Mouse (Mus musculus) left cerebral cortex, postnatal 36 days (tissue): Measurements from ENCODE around the gene Slc15a2. TPM values are rescaled to one million over a fixed set of nuclear protein-coding genes. Genes with fewer than 3 reads are reported as not detected.

ENCODE experiments used
- DNase-seq, 2 experiments: peaks; one replicate each; pipeline ENCODE4 v3.0.0; 2021 to 2022; ENCODE audit warnings: low spot score in 2 of 2, mixed read lengths in 1 of 2
- intact Hi-C: fragments of 180-260 bp; cut with DNase I; formaldehyde crosslinking; loops from one replicate; pipeline ENCODE4 v1.15.1; 2025
- total RNA-seq, 2 experiments: library from RNA; stranded (reverse); gene quantifications; 2 replicates each; pipeline ENCODE4 v1.2.3; 2021

Slc15a2 gene
- 10 to 100 TPM; 30.0 to 33.4 TPM for total RNA-seq

- DNase-seq, result peak; percentile 27 to 29
- intact Hi-C loops, result no loop called here
Observed at GRCm38 (mm10) chr16:36784594-36785313, at the start of gene Slc15a2. Gene Slc15a2, minus strand, starts transcription at chr16:36784962.

GRCm38 (mm10) chr16:36828820-36829219 lies 44.1 kb upstream of the Slc15a2 start:
- intact Hi-C loops, result loop anchor here (10.0 kb wide), 1 partner anchor 754 kb away; the partner anchor contains the start of genes Ccdc58 and Fam162a
- DNase-seq, result no peak

- intact Hi-C loops, result loop anchor here (10.0 kb wide), 1 partner anchor 753 kb away; the partner anchor contains the start of genes Ccdc58 and Fam162a
- DNase-seq, result peak; percentile 80
Observed at GRCm38 (mm10) chr16:36828054-36828786, 43.5 kb upstream of the Slc15a2 start, which contains the start of gene Iqcb1. Gene Iqcb1, plus strand, starts transcription at chr16:36828385.

- DNase-seq, result no peak
- intact Hi-C loops, result loop anchor here (10.0 kb wide), 1 partner anchor 753 kb away; the partner anchor contains the start of genes Ccdc58 and Fam162a
Observed at GRCm38 (mm10) chr16:36827611-36828053, 42.9 kb upstream of the Slc15a2 start.

GRCm38 (mm10) chr16:36821474-36821873 lies 36.7 kb upstream of the Slc15a2 start:
- DNase-seq, result no peak
- intact Hi-C loops, result loop anchor here (10.0 kb wide), 1 partner anchor 747 kb away; the partner anchor contains the start of genes Ccdc58 and Fam162a

GRCm38 (mm10) chr16:36820747-36821146 lies 36.0 kb upstream of the Slc15a2 start:
- no peak for DNase-seq
- intact Hi-C loops, result loop anchor here (10.0 kb wide), 1 partner anchor 746 kb away; the partner anchor contains the start of genes Ccdc58 and Fam162a

GRCm38 (mm10) chr16:36820016-36820415 lies 35.3 kb upstream of the Slc15a2 start:
- intact Hi-C loops, result loop anchor here (10.0 kb wide), 1 partner anchor 745 kb away; the partner anchor contains the start of genes Ccdc58 and Fam162a

GRCm38 (mm10) chr16:36817321-36817926 lies 32.7 kb upstream of the Slc15a2 start:
- peak; percentile 53 to 68 for DNase-seq
- intact Hi-C loops, result loop anchor here (2.0 to 10.0 kb wide), 3 partner anchors 95 to 343 kb away; no protein-coding TSS in a partner anchor

More at GRCm38 (mm10) chr16:36820016-36820415, 35.3 kb upstream of the Slc15a2 start:
- DNase-seq, result no peak

- no peak for DNase-seq
- intact Hi-C loops, result loop anchor here (2.0 to 10.0 kb wide), 3 partner anchors 95 to 342 kb away; no protein-coding TSS in a partner anchor
Observed at GRCm38 (mm10) chr16:36816916-36817315, 32.2 kb upstream of the Slc15a2 start.

- no peak for DNase-seq
- intact Hi-C loops, result loop anchor here (10.0 kb wide), 1 partner anchor 189 kb away; no protein-coding TSS in a partner anchor
Observed at GRCm38 (mm10) chr16:36813680-36814079, 28.9 kb upstream of the Slc15a2 start.

GRCm38 (mm10) chr16:36808616-36809015 lies 23.9 kb upstream of the Slc15a2 start:
- no peak for DNase-seq
- intact Hi-C loops, result no loop called here

GRCm38 (mm10) chr16:36802361-36802760 lies 17.6 kb upstream of the Slc15a2 start:
- intact Hi-C loops, result no loop called here
- no peak for DNase-seq

GRCm38 (mm10) chr16:36798334-36798733 lies 13.6 kb upstream of the Slc15a2 start:
- DNase-seq, result no peak
- intact Hi-C loops, result no loop called here

GRCm38 (mm10) chr16:36794976-36795375 lies 10.2 kb upstream of the Slc15a2 start:
- DNase-seq, result no peak
- intact Hi-C loops, result no loop called here

- intact Hi-C loops, result no loop called here
- no peak for DNase-seq
Observed at GRCm38 (mm10) chr16:36790166-36790565, 5.4 kb upstream of the Slc15a2 start.

GRCm38 (mm10) chr16:36786466-36786865 lies 1.7 kb upstream of the Slc15a2 start:
- intact Hi-C loops, result no loop called here

GRCm38 (mm10) chr16:36784146-36784545 lies 616 bp downstream of the Slc15a2 start:
- intact Hi-C loops, result no loop called here
- no peak for DNase-seq

More at GRCm38 (mm10) chr16:36786466-36786865, 1.7 kb upstream of the Slc15a2 start:
- no peak for DNase-seq

GRCm38 (mm10) chr16:36775658-36776057 lies 9.1 kb downstream of the Slc15a2 start:
- peak in 1 of 2 experiments; percentile 10 for DNase-seq
- intact Hi-C loops, result no loop called here

GRCm38 (mm10) chr16:36772996-36773395 lies 11.8 kb downstream of the Slc15a2 start:
- intact Hi-C loops, result no loop called here
- DNase-seq, result no peak
